Mouse (Mus musculus) fat pad, adult 2 months (tissue): ENCODE data around the gene Kit.
A peak's percentile ranks its signal among the peaks of the same experiment; 100 is the strongest.

ENCODE experiments used
- DNase-seq: peaks from one replicate; pipeline ENCODE4 v3.0.0-alpha.2; 2011; ENCODE audit warnings: low read depth, low spot score; ENCODE audit errors: extremely low read depth

Kit gene

GRCm38 (mm10) chr5:75589552-75590346 is 15.0 kb downstream of the Kit start:
- DNase-seq: no peak

DNA sequence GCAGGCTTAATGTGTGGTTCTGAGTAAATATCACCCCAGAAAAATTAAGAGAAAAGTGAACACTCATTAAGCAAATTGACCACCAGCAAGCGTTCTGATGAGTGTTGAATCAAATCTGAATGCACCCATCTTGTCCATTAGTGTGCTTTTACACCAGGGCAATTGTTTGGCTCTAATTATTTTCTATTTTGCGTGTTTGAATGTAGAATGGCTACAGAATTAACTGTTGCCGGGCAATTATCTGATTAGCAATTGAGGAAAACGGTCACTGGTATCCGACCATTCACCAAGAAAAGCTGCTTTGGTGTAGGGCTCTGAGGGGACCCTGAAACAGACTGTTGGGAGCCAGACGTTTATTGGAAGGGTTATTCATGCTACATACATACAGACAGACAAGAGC is 16.2 kb downstream of the Kit start:
- no peak for DNase-seq

DNA sequence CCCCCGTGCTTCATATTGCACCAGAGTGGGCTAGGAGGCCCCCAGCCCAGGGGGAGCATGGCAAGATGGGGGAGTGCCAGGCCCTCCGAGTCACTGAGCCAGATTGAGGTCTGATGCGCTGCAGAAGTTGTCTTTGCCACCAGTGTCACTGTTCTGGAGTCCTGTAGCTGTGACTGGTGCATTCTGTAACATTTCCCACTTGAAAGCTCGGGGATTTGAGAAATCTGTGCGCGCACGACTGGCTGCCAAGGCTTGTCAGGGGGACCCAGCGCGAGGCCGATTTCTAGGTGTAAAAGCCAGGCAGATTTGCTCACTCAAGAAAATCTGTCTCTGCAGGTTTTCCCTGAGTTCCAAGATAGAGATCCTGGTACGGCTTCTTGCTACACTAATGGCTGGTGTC is 16.9 kb downstream of the Kit start:
- DNase-seq: no peak

GRCm38 (mm10) chr5:75595319-75595718 is 20.6 kb downstream of the Kit start:
- no peak for DNase-seq

- DNase-seq: no peak
Measured at GRCm38 (mm10) chr5:75596211-75596610, 21.5 kb downstream of the Kit start.

- no peak for DNase-seq
Measured at GRCm38 (mm10) chr5:75597316-75597715, 22.6 kb downstream of the Kit start.

DNA sequence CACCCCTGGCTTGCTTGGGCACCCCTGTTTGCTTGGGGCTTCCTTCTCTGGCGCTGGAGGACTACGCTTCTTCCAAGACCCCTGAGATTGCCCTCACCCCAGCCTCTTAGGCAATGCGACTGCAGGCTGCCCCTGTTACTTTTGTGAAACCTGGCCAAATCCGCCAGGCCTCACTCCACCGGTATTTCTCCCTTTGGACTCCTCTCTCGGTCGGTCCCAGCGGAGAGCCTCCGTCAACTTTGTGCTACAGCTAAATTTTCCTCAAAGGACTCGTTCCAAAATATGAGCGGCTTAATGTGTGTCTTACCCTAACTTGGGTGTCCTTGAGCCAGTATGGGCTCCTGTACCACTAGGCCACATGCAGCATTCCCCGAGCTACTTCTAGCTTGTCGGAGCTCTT is 23.8 kb downstream of the Kit start:
- no peak for DNase-seq

DNA sequence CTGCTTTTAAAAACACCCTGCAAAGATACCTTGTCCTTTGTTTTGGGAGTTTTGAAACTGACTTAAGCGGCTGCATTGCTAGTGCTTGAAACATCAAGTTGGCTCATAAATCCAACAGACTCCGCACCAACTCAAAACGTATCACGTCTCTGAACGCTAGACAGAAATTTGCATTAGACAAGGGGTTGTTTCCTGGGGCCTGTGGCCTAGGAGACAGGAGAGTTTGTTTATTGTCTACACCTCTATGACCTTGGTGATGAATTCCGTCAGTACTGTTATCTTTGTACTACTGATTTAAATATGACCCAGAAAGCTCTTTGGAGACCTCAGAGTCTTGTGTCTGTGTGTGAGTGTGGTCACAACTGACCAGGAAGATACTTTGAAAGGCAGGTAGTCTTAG is 25.3 kb downstream of the Kit start:
- DNase-seq: no peak

DNA sequence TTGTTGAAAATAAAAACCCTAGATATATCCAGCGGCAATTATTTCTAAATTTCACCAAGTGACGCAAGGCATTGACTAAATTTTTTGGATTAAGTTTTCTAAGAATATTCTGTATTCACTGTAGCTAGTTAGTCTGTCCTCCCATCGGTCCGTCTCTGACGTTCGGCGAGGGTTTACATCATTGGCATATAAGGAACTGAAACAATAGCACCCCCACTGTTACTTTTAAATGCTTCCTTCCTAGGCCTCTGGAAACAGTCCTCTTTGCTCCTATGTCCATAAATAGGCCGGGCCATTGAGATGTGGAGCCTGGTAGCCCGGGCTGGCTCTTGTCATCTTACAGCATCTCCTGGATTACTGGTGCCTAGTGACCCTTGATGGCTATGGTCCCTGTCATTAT is 29.5 kb downstream of the Kit start:
- no peak for DNase-seq

DNA sequence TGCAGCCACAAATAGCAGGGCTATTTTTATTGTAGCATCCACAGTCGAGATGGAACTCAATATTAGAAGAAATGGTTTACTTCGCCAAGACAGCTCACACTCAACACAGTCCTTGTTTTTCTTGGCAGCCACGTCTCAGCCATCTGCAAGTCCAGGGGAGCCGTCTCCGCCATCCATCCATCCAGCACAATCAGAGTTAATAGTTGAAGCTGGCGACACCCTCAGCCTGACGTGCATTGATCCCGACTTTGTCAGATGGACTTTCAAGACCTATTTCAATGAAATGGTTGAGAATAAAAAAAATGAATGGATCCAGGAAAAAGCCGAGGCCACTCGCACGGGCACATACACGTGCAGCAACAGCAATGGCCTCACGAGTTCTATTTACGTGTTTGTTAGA is 32.2 kb downstream of the Kit start:
- no peak for DNase-seq

DNA sequence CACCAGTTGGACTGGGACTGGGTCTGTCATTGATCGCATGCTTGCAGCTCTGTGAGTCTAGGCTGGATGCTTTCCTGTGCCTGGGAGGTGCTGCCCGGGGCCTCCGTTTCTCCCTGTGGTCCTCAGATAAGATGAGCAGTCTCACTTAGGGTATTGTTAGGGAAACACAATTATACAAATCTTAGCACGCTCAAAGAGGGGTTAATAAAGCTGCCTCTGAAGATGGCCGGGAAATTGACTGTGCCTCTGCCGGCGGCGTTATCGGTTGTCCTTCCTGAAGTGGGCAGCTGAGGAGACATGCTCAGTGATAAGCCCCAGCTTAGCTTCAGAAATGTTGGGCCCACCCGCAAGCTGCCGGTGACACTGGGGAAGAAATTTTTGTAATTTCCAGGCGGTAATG is 33.3 kb downstream of the Kit start:
- no peak for DNase-seq

- no peak for DNase-seq
Measured at GRCm38 (mm10) chr5:75612380-75612779, 37.7 kb downstream of the Kit start.

DNA sequence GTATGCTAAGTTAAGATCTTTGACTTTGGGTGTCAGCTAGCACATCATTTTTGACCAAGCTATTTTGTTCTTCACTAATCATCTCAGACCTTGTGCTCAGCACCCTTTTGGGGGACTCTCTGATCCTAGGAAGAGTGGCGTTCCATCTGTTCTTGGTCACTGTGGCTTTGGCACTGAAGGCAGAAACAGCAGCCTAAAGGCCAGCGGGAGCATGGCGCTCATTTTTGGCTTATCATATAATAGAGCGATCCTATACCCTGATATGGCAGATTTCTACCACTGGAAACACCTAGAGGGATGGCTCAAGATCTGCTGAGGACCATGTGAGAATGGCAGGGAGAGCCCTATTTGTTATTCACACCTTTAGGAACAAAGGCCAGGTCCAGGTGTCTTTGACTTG is 38.2 kb downstream of the Kit start:
- no peak for DNase-seq

DNA sequence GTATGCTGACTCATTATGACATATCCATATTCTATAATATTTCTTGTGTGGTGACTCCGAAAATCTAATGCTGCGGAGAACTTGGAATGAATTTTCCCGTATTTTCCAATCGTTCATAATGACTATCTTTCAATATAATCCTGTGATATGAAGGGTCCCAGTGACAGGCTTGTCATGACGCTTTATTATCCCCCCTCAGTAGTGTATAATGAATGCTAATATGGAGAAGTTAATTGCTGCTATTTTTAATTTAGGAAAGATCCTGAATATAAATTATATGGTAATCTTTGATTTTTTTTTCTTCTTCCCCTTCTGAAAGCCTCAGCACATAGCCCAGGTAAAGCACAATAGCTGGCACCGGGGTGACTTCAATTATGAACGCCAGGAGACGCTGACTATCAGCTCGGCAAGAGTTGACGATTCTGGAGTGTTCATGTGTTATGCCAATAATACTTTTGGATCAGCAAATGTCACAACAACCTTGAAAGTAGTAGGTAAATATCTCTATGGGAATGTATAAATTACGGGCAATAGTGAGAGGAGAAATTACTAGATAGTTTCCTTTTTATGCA is 40.4 kb downstream of the Kit start:
- no peak for DNase-seq

DNA sequence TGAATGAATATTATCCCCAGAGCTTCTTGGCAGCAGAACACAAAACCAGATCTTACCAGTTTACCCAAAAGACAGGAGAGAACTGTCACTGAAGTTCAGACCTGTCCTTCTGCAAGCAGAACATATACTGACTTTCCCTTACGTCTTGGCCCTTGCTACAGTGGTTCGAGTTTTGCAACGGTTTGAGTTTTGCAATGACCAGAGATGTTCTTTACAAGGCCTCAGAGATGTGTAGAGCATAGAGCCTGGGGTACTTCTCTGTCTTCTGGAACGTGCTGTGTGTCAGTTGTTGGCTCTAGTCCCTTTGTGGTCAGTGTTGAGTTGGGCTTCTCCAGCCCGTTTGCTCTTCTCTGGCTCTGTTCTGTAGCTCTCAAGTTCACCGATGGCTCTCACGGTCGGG is 40.9 kb downstream of the Kit start:
- DNase-seq: peak; percentile 23

DNA sequence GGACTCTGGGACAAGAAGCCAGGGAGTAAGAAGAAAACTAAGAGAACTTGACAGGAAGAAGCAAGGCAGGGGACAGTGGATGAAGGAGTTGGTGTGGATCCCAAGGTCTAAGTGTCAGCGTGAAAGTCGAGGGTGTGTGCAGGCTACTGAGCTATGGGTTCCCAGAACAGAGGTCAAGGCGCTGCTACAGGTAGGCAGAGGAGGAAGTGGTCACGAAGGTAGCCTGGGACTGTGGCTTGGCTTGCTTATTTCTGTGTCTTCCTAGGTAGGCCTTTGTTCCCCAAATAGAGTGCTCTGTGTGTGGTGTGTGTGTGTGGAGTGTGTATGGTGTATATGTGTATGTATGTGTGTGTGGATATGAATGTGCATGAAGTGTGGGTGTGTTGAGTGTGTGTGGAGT is 47.7 kb downstream of the Kit start:
- DNase-seq: no peak

GRCm38 (mm10) chr5:75623007-75623406 is 48.3 kb downstream of the Kit start:
- DNase-seq: no peak

DNA sequence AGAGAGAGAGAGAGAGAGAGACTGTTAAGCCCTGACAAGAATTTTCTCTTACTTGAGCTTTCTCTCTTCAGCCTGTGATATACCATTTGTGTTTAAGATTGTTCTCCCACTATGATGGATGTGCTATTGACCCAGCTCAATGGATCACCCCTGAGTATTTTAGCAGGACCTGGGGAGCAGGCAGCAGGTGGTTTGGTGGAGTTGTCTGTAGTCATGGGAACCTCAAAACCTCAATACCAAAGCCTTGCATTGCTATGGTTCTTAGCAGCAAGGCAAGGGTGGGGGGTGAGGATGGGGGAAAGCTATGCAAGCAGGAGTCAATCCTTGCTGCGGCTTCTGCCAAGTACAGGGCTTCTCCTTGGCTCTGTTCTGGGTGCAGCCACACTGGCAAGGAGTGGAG is 48.8 kb downstream of the Kit start:
- DNase-seq: no peak

DNA sequence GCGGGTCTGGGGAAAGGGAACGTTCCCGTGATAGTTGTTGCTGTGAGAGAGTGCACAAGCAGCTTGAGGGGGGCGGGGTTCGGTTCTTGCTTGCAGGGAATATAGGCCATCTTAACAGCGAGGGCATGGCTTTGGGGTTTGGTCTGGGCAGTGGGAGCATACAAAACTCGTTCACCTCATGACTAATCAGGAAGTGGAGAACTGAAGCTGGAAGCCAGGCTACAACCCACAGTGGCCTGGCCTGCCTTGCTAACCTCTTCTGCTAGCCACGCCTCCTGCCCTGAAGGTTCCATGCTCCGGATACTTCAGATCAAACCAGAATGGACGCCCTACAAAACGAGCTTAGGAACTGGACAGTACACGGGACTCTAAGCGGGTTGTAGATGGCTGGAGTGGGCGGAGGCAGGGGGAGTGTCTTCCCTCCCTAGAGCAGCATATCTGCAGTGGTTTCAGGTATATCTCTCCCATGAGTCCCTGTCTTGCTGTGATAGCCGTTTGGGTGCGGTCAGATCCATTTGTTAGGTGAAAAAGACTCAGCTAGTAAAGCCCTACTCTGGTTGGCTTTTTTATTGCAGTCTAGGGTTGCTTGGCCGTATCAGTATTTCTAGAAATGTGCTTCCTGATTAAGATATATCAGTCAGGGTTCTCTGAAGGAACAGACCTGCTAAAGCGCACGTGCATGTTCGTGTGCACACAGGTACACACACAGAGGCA is 49.4 kb downstream of the Kit start:
- DNase-seq: no peak

DNA sequence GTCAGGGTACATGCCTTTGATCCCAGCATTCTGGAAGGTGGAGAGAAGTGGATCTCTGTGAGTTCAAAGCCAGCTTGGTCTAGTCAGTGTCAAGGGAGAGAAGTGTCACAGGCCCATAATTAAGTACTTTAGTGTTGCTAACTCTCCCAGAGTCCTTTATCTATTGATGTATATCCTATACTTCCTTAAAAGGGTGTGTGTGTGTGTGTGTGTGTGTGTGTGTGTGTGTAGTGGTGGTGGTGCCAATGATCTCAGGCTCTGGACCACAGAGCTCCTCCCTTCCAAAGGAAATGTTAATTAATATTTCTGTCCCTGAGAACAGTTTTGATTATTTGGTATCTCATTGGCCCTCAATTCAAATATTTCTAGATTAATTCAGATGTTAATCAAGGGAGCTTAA is 50.3 kb downstream of the Kit start:
- DNase-seq: no peak

GRCm38 (mm10) chr5:75626284-75626683 is 51.6 kb downstream of the Kit start:
- no peak for DNase-seq

DNA sequence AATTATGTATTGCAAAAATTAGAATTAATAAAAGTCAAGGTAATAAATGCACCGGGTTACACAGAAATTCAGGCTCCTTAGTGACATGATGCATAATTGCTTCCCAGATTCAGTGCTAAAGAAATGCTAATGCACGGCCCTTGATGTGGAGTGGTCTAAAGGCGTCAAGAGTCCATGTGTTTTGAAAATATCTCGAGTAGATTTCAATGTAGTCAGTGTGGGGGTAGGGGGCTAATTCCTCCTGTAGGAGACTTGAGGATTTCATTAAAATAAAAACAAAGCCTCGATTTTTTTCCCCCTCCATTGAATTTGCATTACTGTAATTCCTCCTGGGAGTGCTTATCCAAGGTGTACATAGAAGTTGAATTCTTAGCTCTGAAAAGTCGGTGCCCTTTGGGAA is 52.0 kb downstream of the Kit start:
- DNase-seq: no peak
